Mouse (Mus musculus) limb, embryonic 14.5 days (tissue): Measurements from ENCODE around the gene Sel1l3. TPM values are rescaled to one million over a fixed set of nuclear protein-coding genes. Genes with fewer than 3 reads are reported as not detected.

Source experiments
- ATAC-seq: fragments of 200-750 bp; cut with Nextera tagmentation; 2 replicates; pipeline ENCODE4 v1.8.0; 2017; ENCODE audit warnings: low read depth, moderate number of reproducible peaks, moderate TSS enrichment; ENCODE audit not compliant: low FRiP score
- DNase-seq: peaks from one replicate; pipeline ENCODE4 v3.0.0-alpha.2; 2015; ENCODE audit warnings: low spot score
- H3K27ac ChIP-seq: fragments of 300-500 bp; sonication (generic); replicated peaks from 2 replicates; pipeline ENCODE4 v1.5.1; 2014; ENCODE audit warnings: low read depth, mild to moderate bottlenecking, low read length, moderate library complexity, mixed read lengths
- H3K27me3 ChIP-seq: fragments of 300-500 bp; sonication (generic); 2 replicates; pipeline ENCODE4 v1.6.1; 2014; ENCODE audit warnings: low read length, mixed read lengths; ENCODE audit not compliant: control insufficient read depth, insufficient read depth
- H3K36me3 ChIP-seq: fragments of 300-500 bp; sonication (generic); 2 replicates; pipeline ENCODE4 v1.6.1; 2014; ENCODE audit warnings: mild to moderate bottlenecking, low read length, moderate library complexity, mixed read lengths; ENCODE audit not compliant: control insufficient read depth, insufficient read depth
- H3K4me1 ChIP-seq: fragments of 300-500 bp; sonication (generic); 2 replicates; pipeline ENCODE4 v1.6.1; 2014; ENCODE audit warnings: antibody characterized with exemption, low read length, mixed read lengths; ENCODE audit not compliant: control insufficient read depth, insufficient read depth
- H3K4me2 ChIP-seq: fragments of 300-500 bp; sonication (generic); replicated peaks from 2 replicates; pipeline ENCODE4 v1.6.1; 2014; ENCODE audit warnings: low read depth, mild to moderate bottlenecking, low read length, moderate library complexity; ENCODE audit not compliant: severe bottlenecking
- H3K4me3 ChIP-seq: fragments of 300-500 bp; sonication (generic); replicated peaks from 2 replicates; pipeline ENCODE4 v1.5.1; 2014; ENCODE audit warnings: low read length
- H3K9ac ChIP-seq: fragments of 300-500 bp; sonication (generic); 2 replicates; pipeline ENCODE4 v1.6.1; 2014; ENCODE audit warnings: mild to moderate bottlenecking, low read depth, low read length, moderate library complexity; ENCODE audit not compliant: severe bottlenecking
- H3K9me3 ChIP-seq: fragments of 300-500 bp; sonication (generic); 2 replicates; pipeline ENCODE4 v1.6.1; 2016; ENCODE audit warnings: low read length; ENCODE audit not compliant: control insufficient read depth
- POLR2A ChIP-seq: fragments of 200-500 bp; IDR thresholded peaks from 2 replicates; pipeline ENCODE4 v1.8.0; 2012; ENCODE audit warnings: inconsistent platforms, mild to moderate bottlenecking, moderate library complexity, borderline replicate concordance; ENCODE audit not compliant: insufficient read depth, insufficient read length; ENCODE audit errors: extremely low read depth
- WGBS: fragments of 180-500 bp; shearing (Covaris S2); extraction: QIAGEN DNeasy Blood & Tissue Kit; methylation state at CpG from one replicate; pipeline ENCODE4 v1.1.7; 2014; 5-methylcytosine and 5-hydroxymethylcytosine counted together
- polyA plus RNA-seq, 2 experiments: library from polyadenylated mRNA; depleted of rRNA in 1 of 2; stranded (reverse) in 1 of 2; unstranded in 1 of 2; fragments of >200 nt; fragmentation: Nextera tagmentation in 1 of 2; extraction: Ambion mirVana in 1 of 2; gene quantifications; 2 replicates each; pipeline versions ENCODE4 v1.2.1 to v1.2.3; 2012 to 2014

Gene Sel1l3
- polyA plus RNA-seq, 2 experiments, result 3.6 to 4.6 TPM

DNA sequence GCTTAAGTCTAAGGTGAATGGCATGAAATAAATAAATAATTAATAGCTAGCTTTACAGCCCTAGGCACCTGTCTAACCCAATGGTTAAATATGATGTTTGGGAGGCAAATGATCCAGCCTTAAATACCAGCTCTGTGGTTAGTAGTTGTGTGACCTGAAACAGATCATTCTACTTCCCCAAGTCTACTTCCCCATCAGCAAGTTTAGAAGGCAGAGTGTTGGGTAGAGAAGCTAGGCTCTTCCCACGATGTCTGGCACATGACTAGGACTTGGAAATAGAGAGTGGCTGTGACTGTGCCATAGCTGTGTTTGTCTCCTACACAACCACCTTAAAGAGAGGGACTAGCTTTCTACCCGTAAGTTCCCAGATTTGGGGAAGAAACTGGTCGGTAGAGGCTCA, 18.9 kb downstream of the Sel1l3 start:
- no peak for TF ChIP-seq POLR2A
- H3K4me1 ChIP-seq, result no peaks in the 10 kb centered on the region
- DNase-seq (no peak), ATAC-seq (no peak)
- no peak overlapping the region for H3K4me2 ChIP-seq
- WGBS, result 91% methylated on average over 3 of the region's 3 CpGs
- no peaks in the 10 kb centered on the region for H3K9me3 ChIP-seq
- H3K27ac ChIP-seq, result no peak overlapping the region
- no peaks in the 10 kb centered on the region for H3K27me3 ChIP-seq
- H3K9ac ChIP-seq, result no peak overlapping the region
- H3K36me3 ChIP-seq, result no peaks in the 10 kb centered on the region
- no peak overlapping the region for H3K4me3 ChIP-seq

- DNase-seq, result no peak
- H3K4me3 ChIP-seq, result no peak overlapping the region
- TF ChIP-seq POLR2A, result no peak
- H3K4me1 ChIP-seq, result no peaks in the 10 kb centered on the region
- H3K36me3 ChIP-seq, result no peaks in the 10 kb centered on the region
- no peaks in the 10 kb centered on the region for H3K27me3 ChIP-seq
- no peak for ATAC-seq
- no peak overlapping the region for H3K4me2 ChIP-seq
- no peak overlapping the region for H3K9ac ChIP-seq
- 83% methylated on average over 2 of the region's 2 CpGs for WGBS
- H3K27ac ChIP-seq, result no peak overlapping the region
- H3K9me3 ChIP-seq, result no peaks in the 10 kb centered on the region
These were observed 19.3 kb downstream of the Sel1l3 start for GRCm38 (mm10) chr5:53194421-53194820.

DNA sequence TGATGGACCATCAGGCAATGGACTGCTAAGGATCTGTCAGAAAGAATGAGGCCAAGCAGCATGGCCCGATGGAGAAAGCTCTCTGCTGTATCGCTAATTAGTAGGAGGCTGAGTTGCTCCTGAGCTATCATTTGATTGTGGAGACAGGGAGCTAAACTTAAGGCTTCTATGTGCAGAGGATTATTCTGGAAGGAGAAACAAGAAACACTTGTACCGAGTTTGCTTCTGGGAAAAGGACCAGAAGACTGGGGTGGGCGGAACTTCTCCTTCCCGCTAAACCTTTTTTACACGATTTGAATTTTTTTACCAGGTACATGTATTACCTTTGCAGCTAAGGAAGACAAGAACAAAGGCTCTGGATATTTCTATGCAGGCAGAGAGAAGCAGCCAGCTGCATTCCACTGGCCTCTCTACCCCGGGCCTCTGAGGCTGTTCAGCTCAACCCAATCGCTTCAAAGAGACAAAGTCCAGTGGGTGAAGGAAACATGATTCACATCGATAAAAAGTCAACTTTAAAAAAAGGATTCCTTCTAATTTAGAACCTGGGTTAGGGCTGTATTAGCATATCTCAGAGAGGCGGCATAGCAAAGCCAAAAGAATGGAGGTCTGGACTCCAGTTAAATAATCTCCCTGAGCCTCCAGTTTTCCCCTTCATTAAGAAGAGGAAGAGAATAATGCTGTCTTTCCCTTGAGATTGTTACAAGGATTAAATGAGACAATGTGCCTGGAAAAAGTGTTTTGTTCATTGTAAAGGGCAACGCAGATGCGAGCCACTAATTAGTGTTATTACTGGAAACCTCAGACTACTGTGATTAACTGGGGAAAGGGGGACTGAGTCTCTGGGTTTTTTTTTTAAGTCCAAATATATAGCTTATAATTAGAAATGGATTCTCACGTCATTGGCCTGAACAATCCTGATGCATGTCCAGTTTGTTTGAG, 20.4 kb downstream of the Sel1l3 start:
- no peak for ATAC-seq
- no peak overlapping the region for H3K27ac ChIP-seq
- no peak for TF ChIP-seq POLR2A
- H3K4me3 ChIP-seq, result no peak overlapping the region
- no peaks in the 10 kb centered on the region for H3K4me1 ChIP-seq
- H3K9ac ChIP-seq, result no peak overlapping the region
- no peak overlapping the region for H3K4me2 ChIP-seq
- DNase-seq, result no peak
- H3K9me3 ChIP-seq, result no peaks in the 10 kb centered on the region
- no peaks in the 10 kb centered on the region for H3K36me3 ChIP-seq
- WGBS, result 75% methylated on average over 13 of the region's 13 CpGs
- no peaks in the 10 kb centered on the region for H3K27me3 ChIP-seq

GRCm38 (mm10) chr5:53188608-53189007, 25.1 kb downstream of the Sel1l3 start:
- 77% methylated on average over 2 of the region's 2 CpGs for WGBS
- TF ChIP-seq POLR2A, result no peak
- ATAC-seq (no peak), DNase-seq (no peak)
- H3K9me3 ChIP-seq, result no peaks in the 10 kb centered on the region
- H3K27me3 ChIP-seq, result no peaks in the 10 kb centered on the region
- H3K4me1 ChIP-seq, result no peaks in the 10 kb centered on the region
- no peaks in the 10 kb centered on the region for H3K36me3 ChIP-seq
- H3K27ac ChIP-seq, result no peak overlapping the region
- no peak overlapping the region for H3K4me2 ChIP-seq
- H3K4me3 ChIP-seq, result no peak overlapping the region
- no peak overlapping the region for H3K9ac ChIP-seq

DNA sequence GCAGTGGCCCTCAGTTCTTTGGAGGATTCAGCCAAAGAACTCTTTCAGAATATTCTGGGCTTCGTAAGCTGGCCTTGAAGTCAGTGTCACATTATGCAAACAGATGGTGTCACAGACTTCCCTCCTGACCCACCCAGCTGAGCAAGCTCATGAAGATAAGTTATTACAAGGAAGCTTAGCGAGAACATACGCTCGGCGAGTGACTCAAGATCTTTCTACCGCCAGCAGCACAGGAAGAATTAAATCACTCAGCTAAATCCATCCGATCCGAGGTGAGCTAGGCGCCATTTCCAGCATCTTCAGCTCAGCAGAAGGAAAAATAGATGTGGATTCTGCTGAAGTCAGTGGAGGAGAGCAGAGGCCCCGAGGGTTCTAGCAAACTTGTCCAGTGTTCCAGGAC, 26.5 kb downstream of the Sel1l3 start:
- no peak overlapping the region for H3K4me3 ChIP-seq
- no peaks in the 10 kb centered on the region for H3K4me1 ChIP-seq
- H3K27me3 ChIP-seq, result no peaks in the 10 kb centered on the region
- DNase-seq (no peak), ATAC-seq (no peak)
- no peak overlapping the region for H3K27ac ChIP-seq
- no peak overlapping the region for H3K9ac ChIP-seq
- no peak for TF ChIP-seq POLR2A
- H3K9me3 ChIP-seq, result no peaks in the 10 kb centered on the region
- WGBS, result 68% methylated on average over 10 of the region's 10 CpGs
- H3K4me2 ChIP-seq, result no peak overlapping the region
- no peaks in the 10 kb centered on the region for H3K36me3 ChIP-seq

DNA sequence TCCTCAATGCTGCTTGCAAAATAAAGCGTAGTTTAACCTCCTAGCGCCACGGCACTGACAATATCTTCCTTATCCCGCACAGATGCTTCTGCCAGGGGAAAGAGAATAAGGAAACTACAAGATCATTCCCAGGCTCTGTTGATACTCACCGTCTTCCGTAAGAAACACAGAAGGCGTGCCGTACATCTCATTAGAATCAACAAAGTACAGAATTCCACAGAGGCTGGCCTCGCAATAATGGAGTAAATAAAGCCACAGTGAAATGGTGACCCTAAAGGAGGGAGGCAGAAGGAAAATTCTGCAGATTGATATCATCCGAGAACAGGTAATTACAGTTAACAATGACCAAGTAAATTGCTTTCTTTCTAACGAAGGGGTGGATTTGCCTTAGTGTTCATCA, 27.9 kb downstream of the Sel1l3 start:
- Histone ChIP-seq H3K9ac (no peak overlapping the region), H3K27ac (no peak overlapping the region), H3K36me3 (no peaks in the 10 kb centered on the region), H3K4me2 (no peak overlapping the region), H3K9me3 (no peaks in the 10 kb centered on the region), H3K4me3 (no peak overlapping the region), H3K4me1 (no peaks in the 10 kb centered on the region), H3K27me3 (no peaks in the 10 kb centered on the region)
- DNase-seq, result no peak
- no peak for ATAC-seq
- no peak for TF ChIP-seq POLR2A
- 82% methylated on average over 11 of the region's 11 CpGs for WGBS
